Mouse (Mus musculus) CH12.LX (cell line): ENCODE measurements around the gene Tmem191c. TPM values are rescaled to one million over a fixed set of nuclear protein-coding genes. Genes with fewer than 3 reads are reported as not detected.

Experiments
- DNase-seq: peaks from one replicate; pipeline ENCODE4 v3.0.0-alpha.2; 2013; ENCODE audit errors: extremely low read depth
- H3K27ac ChIP-seq: 2 replicates; pipeline ENCODE4 v1.5.1; 2012; ENCODE audit warnings: low read depth, mild to moderate bottlenecking, control low read depth, moderate library complexity; ENCODE audit not compliant: insufficient read depth
- H3K27me3 ChIP-seq: replicated peaks from 2 replicates; pipeline ENCODE3; 2012; ENCODE audit warnings: inconsistent platforms
- H3K36me3 ChIP-seq, 2 experiments: replicated peaks in 1 of 2; 2 replicates each; pipeline versions ENCODE3 to v1.6.1; 2012; ENCODE audit warnings: inconsistent platforms in 1 of 2, low read length in 1 of 2, mild to moderate bottlenecking in 1 of 2, mixed read lengths in 1 of 2, moderate library complexity in 1 of 2; ENCODE audit not compliant: control insufficient read depth in 1 of 2, insufficient read depth in 1 of 2
- H3K4me1 ChIP-seq, 2 experiments: 2 replicates each; pipeline ENCODE4 v1.6.1; 2012; ENCODE audit warnings: inconsistent platforms in 1 of 2, moderate library complexity in 1 of 2; ENCODE audit not compliant: insufficient read depth in 2 of 2, control insufficient read depth in 1 of 2
- H3K4me2 ChIP-seq: 2 replicates; pipeline ENCODE4 v1.6.1; 2012; ENCODE audit warnings: low read depth, mild to moderate bottlenecking, control low read depth; ENCODE audit not compliant: poor library complexity, insufficient read depth, severe bottlenecking
- H3K4me3 ChIP-seq, 3 experiments: fragments of 150-350 bp in 1 of 3; sonication (generic) in 1 of 3; replicated peaks in 1 of 3; 2 replicates each; pipeline versions ENCODE3 to v1.5.1; 2011 to 2012; ENCODE audit warnings: low read depth in 2 of 3, low read length in 2 of 3, mild to moderate bottlenecking in 2 of 3, moderate library complexity in 2 of 3, control low read depth in 1 of 3, improper control_type of control experiment in 1 of 3, inconsistent platforms in 1 of 3, mixed read lengths in 1 of 3; ENCODE audit not compliant: poor library complexity in 1 of 3
- H3K79me2 ChIP-seq: replicated peaks from 2 replicates; pipeline ENCODE4 v1.6.1; 2012; ENCODE audit warnings: mild to moderate bottlenecking, moderate library complexity; ENCODE audit not compliant: control insufficient read depth, poor library complexity, insufficient read depth, severe bottlenecking; ENCODE audit errors: extremely low read depth
- H3K9ac ChIP-seq: 2 replicates; pipeline ENCODE4 v1.6.1; 2012; ENCODE audit warnings: low read depth, mild to moderate bottlenecking, control low read depth, moderate library complexity; ENCODE audit not compliant: insufficient read depth
- H3K9me3 ChIP-seq: replicated peaks from 2 replicates; pipeline ENCODE3; 2012; ENCODE audit warnings: low read length, inconsistent platforms, mixed read lengths
- BHLHE40 ChIP-seq: IDR thresholded peaks from 2 replicates; pipeline ENCODE4 v1.6.1; 2011; ENCODE audit warnings: mild to moderate bottlenecking, low read depth, low read length, improper control_type of control experiment
- CHD2 ChIP-seq: IDR thresholded peaks from 2 replicates; pipeline ENCODE4 v1.6.1; 2011; ENCODE audit warnings: low read length, improper control_type of control experiment
- CTCF ChIP-seq, 2 experiments: IDR thresholded peaks in 1 of 2; conservative IDR thresholded peaks in 1 of 2; 2 replicates each; pipeline ENCODE4 v1.5.1; 2011 to 2012; ENCODE audit warnings: low read depth in 2 of 2, low read length in 2 of 2, improper control_type of control experiment in 1 of 2, inconsistent platforms in 1 of 2, mild to moderate bottlenecking in 1 of 2, moderate library complexity in 1 of 2
- E2F4 ChIP-seq: IDR thresholded peaks from 2 replicates; pipeline ENCODE4 v1.6.1; 2011; ENCODE audit warnings: low read depth, low read length, improper control_type of control experiment; ENCODE audit not compliant: insufficient replicate concordance
- GABPA ChIP-seq: IDR thresholded peaks from 2 replicates; pipeline ENCODE4 v1.6.1; 2012; ENCODE audit warnings: low read depth, low read length, improper control_type of control experiment, inconsistent platforms; ENCODE audit not compliant: insufficient replicate concordance
- KAT2A ChIP-seq: IDR thresholded peaks from 2 replicates; pipeline ENCODE4 v1.6.1; 2012; ENCODE audit warnings: low read length, improper control_type of control experiment, inconsistent platforms; ENCODE audit not compliant: insufficient replicate concordance
- MAFK ChIP-seq: IDR thresholded peaks from 2 replicates; pipeline ENCODE4 v1.6.1; 2011; ENCODE audit warnings: low read length, improper control_type of control experiment; ENCODE audit not compliant: insufficient replicate concordance
- MEF2A ChIP-seq: IDR thresholded peaks from 2 replicates; pipeline ENCODE4 v1.6.1; 2014; ENCODE audit warnings: low read depth, mild to moderate bottlenecking, inconsistent platforms, low read length, improper control_type of control experiment, borderline replicate concordance
- MXI1 ChIP-seq: IDR thresholded peaks from 2 replicates; pipeline ENCODE4 v1.6.1; 2011; ENCODE audit warnings: mild to moderate bottlenecking, low read depth, low read length, improper control_type of control experiment
- MYC ChIP-seq: IDR thresholded peaks from 2 replicates; pipeline ENCODE4 v1.6.1; 2011; ENCODE audit warnings: low read depth, mild to moderate bottlenecking, improper control_type of control experiment, low read length
- NRF1 ChIP-seq: IDR thresholded peaks from 2 replicates; pipeline ENCODE4 v1.6.1; 2014; ENCODE audit warnings: low read depth, mild to moderate bottlenecking, inconsistent platforms, low read length, improper control_type of control experiment, moderate library complexity
- POLR2A ChIP-seq: IDR thresholded peaks from 2 replicates; pipeline ENCODE4 v1.6.1; 2011; ENCODE audit warnings: low read depth, mild to moderate bottlenecking, improper control_type of control experiment, low read length
- RAD21 ChIP-seq: IDR thresholded peaks from 2 replicates; pipeline ENCODE4 v1.6.1; 2011; ENCODE audit warnings: low read depth, mild to moderate bottlenecking, low read length, improper control_type of control experiment, moderate library complexity
- TCF12 ChIP-seq: IDR thresholded peaks from 2 replicates; pipeline ENCODE4 v1.6.1; 2014; ENCODE audit warnings: low read depth, mild to moderate bottlenecking, inconsistent platforms, low read length, improper control_type of control experiment
- UBTF ChIP-seq: IDR thresholded peaks from 2 replicates; pipeline ENCODE4 v1.6.1; 2012; ENCODE audit warnings: low read depth, mild to moderate bottlenecking, inconsistent platforms, low read length, improper control_type of control experiment, moderate library complexity
- ZC3H11A ChIP-seq: IDR thresholded peaks from 2 replicates; pipeline ENCODE4 v1.6.1; 2012; ENCODE audit warnings: low read depth, mild to moderate bottlenecking, inconsistent platforms, low read length, improper control_type of control experiment
- ZKSCAN1 ChIP-seq: IDR thresholded peaks from 2 replicates; pipeline ENCODE4 v1.6.1; 2012; ENCODE audit warnings: low read depth, inconsistent platforms, low read length, improper control_type of control experiment, borderline replicate concordance
- dilution Hi-C: fragments of 300-500 bp; cut with MboI; formaldehyde crosslinking; loops from 2 replicates; pipeline ENCODE4 v1.14.3; 2020; ENCODE audit warnings: low sequenced_read_pairs; ENCODE audit not compliant: extremely low pct_unique_long_range_greater_than_20kb, extremely low pct_ligation_motif_present
- in situ Hi-C: fragments of 300-500 bp; cut with MboI; formaldehyde crosslinking; loops from 3 replicates; pipeline ENCODE4 v1.14.3; 2019; ENCODE audit warnings: low sequenced_read_pairs, low pct_ligation_motif_present, low pct_unique_long_range_greater_than_20kb, mixed read lengths
- polyA plus RNA-seq: library from polyadenylated mRNA; unstranded; fragments of >175 nt; gene quantifications from 2 replicates; pipeline ENCODE4 v1.2.1, GENCODE M21; 2012; ENCODE audit warnings: low read depth; ENCODE audit not compliant: insufficient read length
- total RNA-seq, 2 experiments: library from RNA; depleted of rRNA; stranded (reverse); fragments of 300-350 nt in 1 of 2; fragments of >200 nt in 1 of 2; gene quantifications; 2 replicates each; pipeline ENCODE4 v1.2.3; 2012 to 2014

Tmem191c gene
- total and polyA plus RNA-seq, 3 experiments: 2.6 to 11.3 (median 7.9) TPM

DNA sequence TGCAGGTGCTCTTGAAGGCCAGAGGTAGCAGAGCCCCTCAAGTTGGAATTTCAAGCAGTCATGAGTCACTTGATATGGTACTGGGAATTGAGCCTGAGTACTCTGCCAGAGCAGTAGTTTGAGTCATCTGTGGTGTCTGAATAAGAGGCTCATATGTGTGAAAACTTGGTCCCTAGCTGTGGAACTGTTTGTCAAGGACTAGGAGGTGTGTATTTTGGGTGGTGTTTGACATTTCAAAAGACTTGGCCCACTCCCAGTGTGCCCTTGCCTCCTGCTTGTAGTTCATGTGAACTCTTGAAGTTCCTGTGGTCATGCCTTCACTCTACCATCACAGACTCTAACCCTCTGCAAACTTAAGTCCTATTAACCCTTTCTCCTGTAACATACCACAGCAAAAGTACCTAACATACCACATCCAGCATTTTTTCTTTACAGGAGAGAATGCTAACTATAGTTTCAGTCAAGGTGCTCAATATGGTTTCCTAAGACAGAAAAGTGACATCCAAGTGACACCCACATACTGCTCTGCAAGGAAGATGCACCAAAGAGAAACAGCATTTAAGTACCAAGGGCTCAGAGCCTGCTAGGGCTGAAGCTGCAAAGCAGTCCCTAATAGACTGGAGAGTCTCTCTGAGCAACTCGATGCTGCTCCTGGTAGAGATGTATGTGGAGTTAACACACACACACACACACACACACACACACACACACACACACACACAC lies 54.1 kb downstream of the Tmem191c start:
- no peaks in the 10 kb centered on the region for H3K27me3 ChIP-seq
- in situ Hi-C loops: no loop called here
- H3K9ac ChIP-seq: no peak overlapping the region
- no peak overlapping the region for H3K4me2 ChIP-seq
- no peak overlapping the region for H3K4me3 ChIP-seq
- H3K79me2 ChIP-seq: no peaks in the 10 kb centered on the region
- peaks cover 25 to 66% of the 10 kb centered on the region in 2 experiments for H3K36me3 ChIP-seq
- no peaks in the 10 kb centered on the region for H3K9me3 ChIP-seq
- H3K27ac ChIP-seq: no peak overlapping the region
- dilution Hi-C loops: no loop called here
- peaks cover 0 to 16% of the 10 kb centered on the region in 2 experiments; a peak in 2 of 4 replicates for H3K4me1 ChIP-seq
- DNase-seq: no peak
- TF ChIP-seq GABPA (no peak), TCF12 (no peak), E2F4 (no peak), NRF1 (no peak), CTCF (conservative IDR thresholded peaks at IDR 0.05 in 1 of 2, IDR thresholded peaks at IDR 0.05 in 1 of 2; ENCODE audit: low read depth in 2 of 2, low read length in 2 of 2) (no peak), MXI1 (no peak), MEF2A (no peak), ZKSCAN1 (no peak), ZC3H11A (no peak)

DNA sequence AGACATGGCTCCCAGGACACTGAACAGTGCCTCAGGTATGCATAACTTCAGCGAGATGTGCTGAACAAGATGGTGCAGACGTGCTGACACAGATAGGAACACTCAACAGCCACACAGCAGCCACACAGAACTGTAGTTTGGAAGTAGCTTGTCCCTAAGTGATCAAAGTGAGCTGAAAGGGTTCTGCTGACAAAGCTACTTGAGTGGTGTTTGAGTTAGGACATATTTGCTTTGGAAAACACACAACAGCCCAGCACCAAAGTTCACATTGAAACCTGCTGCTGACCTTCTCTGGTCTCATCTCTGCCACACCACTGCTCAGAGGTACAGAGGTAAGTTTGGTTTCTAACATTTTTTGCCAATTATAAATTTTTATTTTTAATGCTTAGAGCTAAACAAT lies 55.2 kb downstream of the Tmem191c start, which contains the start of gene Serpind1:
Gene Serpind1, plus strand, starts transcription at position 256 of the 400 bp plus-strand sequence.
- in situ Hi-C loops: no loop called here
- H3K27ac ChIP-seq: no peak within 1 kb of the TSS
- dilution Hi-C loops: no loop called here
- no peaks in the 10 kb centered on the region for H3K27me3 ChIP-seq
- TF ChIP-seq KAT2A: no peak
- no peak for TF ChIP-seq POLR2A
- no peak for TF ChIP-seq E2F4
- no peak for TF ChIP-seq MXI1
- TF ChIP-seq RAD21: no peak
- no peak for TF ChIP-seq MAFK
- TF ChIP-seq CHD2: no peak
- TF ChIP-seq UBTF: no peak
- TF ChIP-seq MYC: no peak
- TF ChIP-seq BHLHE40: no peak
- no peak within 1 kb of the TSS for H3K9ac ChIP-seq
- H3K4me3 ChIP-seq: no peak within 1 kb of the TSS
- no peak within 1 kb of the TSS for H3K4me2 ChIP-seq
- no peaks in the 10 kb centered on the region for H3K79me2 ChIP-seq
- H3K36me3 ChIP-seq: peaks cover 17 to 63% of the 10 kb centered on the region in 2 experiments
- no peak for DNase-seq
- no peaks in the 10 kb centered on the region for H3K9me3 ChIP-seq
- peaks cover 0 to 18% of the 10 kb centered on the region in 2 experiments; a peak in 2 of 4 replicates for H3K4me1 ChIP-seq
